Mouse (Mus musculus): ENCODE measurements at regions not wholly inside any gene's neighbourhood (a gene's known extent, or its start where the extent isn't known, plus 50 kb on each side); places are given as distances from the start of the nearest gene placed in this dataset.

DNA sequence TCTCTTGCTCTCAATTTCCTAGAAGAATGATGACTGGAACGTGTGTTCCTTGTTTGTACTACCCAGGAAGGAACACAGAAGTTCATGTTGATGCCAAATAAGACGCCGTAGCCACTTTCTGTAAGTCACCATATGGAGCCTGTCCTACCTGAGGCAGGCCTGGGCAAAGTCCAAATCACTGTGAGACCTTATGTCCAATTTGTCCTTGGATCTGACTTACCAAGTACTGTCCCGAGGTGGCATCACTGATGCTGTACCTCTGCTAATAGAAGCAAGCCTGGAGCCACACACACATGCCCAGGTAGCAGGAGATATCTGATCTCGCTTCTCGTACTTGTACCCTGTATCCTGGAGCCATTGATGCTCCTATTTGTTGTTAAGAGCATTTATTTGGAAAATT, 91.2 kb upstream of the E2f7 start:
- DNase-seq (ENCODE audit: low read depth), result no peak

DNA sequence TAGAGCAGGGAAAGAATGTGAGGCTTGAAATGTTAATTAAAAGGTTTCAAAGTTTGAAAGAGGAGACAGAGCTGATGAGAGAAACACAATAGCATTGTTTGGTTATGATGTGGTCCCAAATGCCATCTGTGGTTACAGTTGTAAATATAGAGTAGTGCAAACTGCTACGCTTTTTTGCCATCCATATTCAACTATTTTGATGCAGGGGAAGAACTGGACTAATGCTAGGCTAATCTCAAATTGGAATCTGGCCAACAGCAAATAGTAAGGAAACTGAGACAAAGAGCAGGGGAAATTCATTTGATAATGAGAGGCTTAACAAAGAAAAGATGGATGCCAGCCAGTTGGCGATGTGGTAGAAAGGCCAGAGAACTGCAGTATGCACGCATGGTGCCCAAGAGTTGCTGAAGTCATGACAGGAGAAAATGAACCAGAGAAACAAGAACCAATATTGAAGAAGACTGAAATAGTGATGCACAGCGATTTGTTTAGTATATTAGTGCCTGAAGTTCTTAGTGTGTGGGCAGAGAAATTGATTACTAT, 87.0 kb upstream of the E2f7 start:
- DNase-seq (ENCODE audit: low read depth), result no peak

DNA sequence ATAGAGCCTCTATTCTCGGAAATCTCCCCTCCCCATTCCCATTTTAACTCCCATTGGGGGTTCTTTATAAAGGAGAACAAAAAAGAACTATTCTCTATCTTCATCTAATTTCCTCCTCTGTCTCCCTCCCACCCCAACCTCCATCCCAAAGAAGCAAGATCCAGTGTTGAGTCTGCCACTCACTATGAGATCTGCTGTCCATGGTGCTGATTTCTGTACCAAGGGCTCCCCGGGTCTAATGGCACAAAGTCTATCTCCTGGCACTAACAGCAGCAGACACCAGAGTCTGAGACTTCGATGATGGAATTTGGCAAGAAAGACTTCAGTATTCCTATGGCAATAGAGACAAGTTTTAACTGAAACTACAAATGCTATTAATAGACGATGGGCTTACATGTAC, 68.7 kb upstream of the E2f7 start:
- peak; percentile 9 for DNase-seq (ENCODE audit: low read depth)

Measured in c-Kit-positive CD71-positive TER-119-negative erythroid progenitor cells, embryonic 14.5 days (primary cell).